Mouse (Mus musculus) lung, postnatal 0 days (tissue): ENCODE results near the gene Ppfia3. TPM values are rescaled to one million over a fixed set of nuclear protein-coding genes. Genes with fewer than 3 reads are reported as not detected.

Experiments
- ATAC-seq: fragments of 200-750 bp; cut with Nextera tagmentation; 2 replicates; pipeline ENCODE4 v1.8.0; 2017; ENCODE audit warnings: moderate library complexity
- DNase-seq: peaks from one replicate; pipeline ENCODE4 v3.0.0-alpha.2; 2016; ENCODE audit warnings: low spot score
- H3K27ac ChIP-seq: fragments of 300-500 bp; sonication (generic); 2 replicates; pipeline ENCODE4 v1.5.1; 2014; ENCODE audit warnings: antibody characterized with exemption, mild to moderate bottlenecking, low read length, mixed read lengths
- H3K27me3 ChIP-seq: fragments of 300-500 bp; sonication (generic); replicated peaks from 2 replicates; pipeline ENCODE4 v1.6.1; 2014; ENCODE audit warnings: low read length, mixed read lengths; ENCODE audit not compliant: insufficient read depth
- H3K36me3 ChIP-seq: fragments of 300-500 bp; sonication (generic); 2 replicates; pipeline ENCODE4 v1.6.1; 2014; ENCODE audit warnings: low read length, mixed read lengths; ENCODE audit not compliant: insufficient read depth
- H3K4me1 ChIP-seq: fragments of 300-500 bp; sonication (generic); 2 replicates; pipeline ENCODE4 v1.6.1; 2014; ENCODE audit warnings: antibody characterized with exemption, low read depth, low read length, mixed read lengths; ENCODE audit not compliant: insufficient read depth
- H3K4me2 ChIP-seq: fragments of 300-500 bp; sonication (generic); replicated peaks from 2 replicates; pipeline ENCODE4 v1.6.1; 2014; ENCODE audit warnings: low read depth, mild to moderate bottlenecking, low read length, moderate library complexity, mixed read lengths
- H3K4me3 ChIP-seq: fragments of 300-500 bp; sonication (generic); 2 replicates; pipeline ENCODE4 v1.5.1; 2014; ENCODE audit warnings: low read depth, low read length
- H3K9ac ChIP-seq: fragments of 300-500 bp; sonication (generic); replicated peaks from 2 replicates; pipeline ENCODE4 v1.6.1; 2014; ENCODE audit warnings: low read depth, mild to moderate bottlenecking
- H3K9me3 ChIP-seq: fragments of 300-500 bp; sonication (generic); 2 replicates; pipeline ENCODE4 v1.6.1; 2016; ENCODE audit warnings: low read length, mixed read lengths
- CTCF ChIP-seq: IDR thresholded peaks from 2 replicates; pipeline ENCODE4 v1.5.1; 2016; ENCODE audit warnings: antibody characterized with exemption, mild to moderate bottlenecking
- EP300 ChIP-seq: IDR thresholded peaks from 2 replicates; pipeline ENCODE4 v1.6.1; 2016; ENCODE audit warnings: antibody characterized with exemption, mild to moderate bottlenecking, control low read depth
- WGBS: fragments of 180-500 bp; shearing (Covaris S2); extraction: QIAGEN DNeasy Blood & Tissue Kit; methylation state at CpG from one replicate; pipeline ENCODE4 v1.1.7; 2014; 5-methylcytosine and 5-hydroxymethylcytosine counted together
- polyA plus RNA-seq: library from polyadenylated mRNA; unstranded; fragments of >200 nt; fragmentation: Nextera tagmentation; extraction: Ambion mirVana; gene quantifications from 2 replicates; pipeline ENCODE4 v1.2.1, GENCODE M21; 2015

Ppfia3 gene
- polyA plus RNA-seq, 1 experiment from 2014 or later = 1.8 TPM

DNA sequence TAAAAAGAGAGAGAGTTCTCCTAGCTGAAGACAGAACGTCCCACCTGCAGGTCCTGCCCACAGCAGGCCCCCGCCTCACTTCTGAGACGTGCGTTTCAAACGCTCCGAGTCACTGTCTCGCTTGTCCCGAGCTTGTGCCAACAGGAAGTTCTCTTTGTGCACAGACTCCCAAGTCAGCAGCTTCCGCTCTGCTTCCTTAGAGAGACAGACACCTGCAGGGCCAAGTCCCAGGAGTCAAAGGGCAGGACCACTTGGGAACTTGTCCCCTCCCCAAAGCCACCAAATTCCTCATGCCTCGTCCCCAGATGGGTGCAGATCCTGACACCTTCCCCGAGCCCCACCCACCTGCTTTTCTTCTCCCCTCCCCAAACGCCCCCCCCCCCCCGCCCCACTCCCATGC, 62.0 kb downstream of the Ppfia3 start:
- Histone ChIP-seq H3K4me3 (no peak overlapping the region), H3K9me3 (no peaks in the 10 kb centered on the region), H3K27me3 (no peaks in the 10 kb centered on the region), H3K9ac (no peak overlapping the region), H3K36me3 (no peaks in the 10 kb centered on the region), H3K4me1 (no peaks in the 10 kb centered on the region), H3K27ac (no peak overlapping the region), H3K4me2 (0 out of 2 replicates have a peak overlapping the region, but pooled peaks have one; percentile 32)
- ATAC-seq (peak; percentile 8; the same call in 1 of the 2 replicates), DNase-seq (peak; percentile 29)
- no peak for TF ChIP-seq EP300
- no peak for TF ChIP-seq CTCF
- WGBS = 22% methylated on average over 11 of the region's 13 CpGs

DNA sequence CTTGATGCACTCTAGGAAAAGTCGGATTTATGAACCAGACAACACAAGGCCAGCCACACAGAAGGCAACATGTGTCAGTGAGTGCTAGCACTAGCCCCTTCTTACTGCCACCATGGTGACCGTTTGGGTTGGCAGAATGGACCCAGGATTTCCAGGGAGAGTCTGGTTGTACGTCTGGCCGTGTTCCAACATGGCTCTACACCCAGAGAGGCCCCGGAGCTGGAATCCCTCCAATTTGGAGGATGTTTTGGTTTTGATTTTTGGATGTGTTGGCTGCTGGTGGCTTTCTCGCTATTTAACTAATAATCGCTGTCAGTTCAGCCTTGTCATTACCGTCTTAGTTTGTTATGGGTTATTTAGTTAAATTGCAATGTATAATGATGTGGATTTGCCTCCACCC, 64.2 kb downstream of the Ppfia3 start:
- Histone ChIP-seq H3K36me3 (no peaks in the 10 kb centered on the region), H3K4me3 (no peak overlapping the region), H3K27me3 (no peaks in the 10 kb centered on the region), H3K4me2 (no peak overlapping the region), H3K27ac (no peak overlapping the region), H3K4me1 (no peaks in the 10 kb centered on the region), H3K9me3 (no peaks in the 10 kb centered on the region), H3K9ac (no peak overlapping the region)
- DNase-seq = no peak
- no peak for TF ChIP-seq CTCF
- no peak for TF ChIP-seq EP300
- 52% methylated on average over 8 of the region's 8 CpGs for WGBS
- ATAC-seq = no peak

GRCm38 (mm10) chr7:45300270-45300669, 66.5 kb downstream of the Ppfia3 start:
- H3K27me3 ChIP-seq = no peaks in the 10 kb centered on the region
- no peak overlapping the region for H3K4me2 ChIP-seq
- H3K9ac ChIP-seq = no peak overlapping the region
- no peak overlapping the region for H3K4me3 ChIP-seq
- ATAC-seq = peak; percentile 52
- H3K36me3 ChIP-seq = no peaks in the 10 kb centered on the region
- no peaks in the 10 kb centered on the region for H3K9me3 ChIP-seq
- no peak overlapping the region for H3K27ac ChIP-seq
- 8% methylated on average over 6 of the region's 6 CpGs for WGBS
- H3K4me1 ChIP-seq = no peaks in the 10 kb centered on the region
- TF ChIP-seq EP300 = no peak
- peak; percentile 81 for TF ChIP-seq CTCF
- peak; percentile 58 for DNase-seq

- no peaks in the 10 kb centered on the region for H3K36me3 ChIP-seq
- H3K4me1 ChIP-seq = no peaks in the 10 kb centered on the region
- WGBS = 8% methylated on average over 5 of the region's 5 CpGs
These were observed 67.1 kb downstream of the Ppfia3 start for GRCm38 (mm10) chr7:45299752-45300151.

DNA sequence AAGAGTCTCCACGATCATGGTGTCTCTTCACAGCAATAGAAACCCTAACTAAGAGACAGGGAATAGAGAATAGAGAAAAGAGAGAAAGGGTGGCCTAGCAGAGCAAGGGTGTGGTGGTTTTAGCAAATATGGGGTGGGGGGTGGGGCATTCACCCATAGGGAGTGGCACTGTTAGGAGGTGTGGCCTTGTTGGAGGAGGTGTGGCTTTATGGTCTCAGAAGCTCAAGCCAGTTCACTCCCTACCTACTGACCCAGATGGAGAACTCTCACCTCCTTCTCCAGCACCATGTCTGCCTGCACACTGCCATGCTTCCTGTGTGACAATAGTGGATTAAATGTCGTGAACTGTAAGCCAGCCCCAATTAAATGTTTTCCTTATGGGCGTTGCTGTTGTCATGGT, 69.3 kb downstream of the Ppfia3 start:
- no peaks in the 10 kb centered on the region for H3K9me3 ChIP-seq
- WGBS = 63% methylated on average over 3 of the region's 3 CpGs
- H3K27me3 ChIP-seq = no peaks in the 10 kb centered on the region
- no peak for TF ChIP-seq CTCF
- no peak for TF ChIP-seq EP300
- DNase-seq = no peak
- H3K9ac ChIP-seq = no peak overlapping the region
- no peak overlapping the region for H3K4me3 ChIP-seq
- no peak for ATAC-seq
- H3K4me1 ChIP-seq = no peaks in the 10 kb centered on the region
- H3K4me2 ChIP-seq = no peak overlapping the region
- H3K27ac ChIP-seq = no peak overlapping the region
- no peaks in the 10 kb centered on the region for H3K36me3 ChIP-seq

More at GRCm38 (mm10) chr7:45299752-45300151, 67.1 kb downstream of the Ppfia3 start:
- TF ChIP-seq CTCF (peak; percentile 87), EP300 (no peak)
- no peak overlapping the region for H3K4me3 ChIP-seq
- DNase-seq (peak; percentile 81), ATAC-seq (peak; percentile 91)
- H3K4me2 ChIP-seq = no peak overlapping the region
- no peak overlapping the region for H3K9ac ChIP-seq
- H3K9me3 ChIP-seq = no peaks in the 10 kb centered on the region
- H3K27me3 ChIP-seq = no peaks in the 10 kb centered on the region
- H3K27ac ChIP-seq = no peak overlapping the region

DNA sequence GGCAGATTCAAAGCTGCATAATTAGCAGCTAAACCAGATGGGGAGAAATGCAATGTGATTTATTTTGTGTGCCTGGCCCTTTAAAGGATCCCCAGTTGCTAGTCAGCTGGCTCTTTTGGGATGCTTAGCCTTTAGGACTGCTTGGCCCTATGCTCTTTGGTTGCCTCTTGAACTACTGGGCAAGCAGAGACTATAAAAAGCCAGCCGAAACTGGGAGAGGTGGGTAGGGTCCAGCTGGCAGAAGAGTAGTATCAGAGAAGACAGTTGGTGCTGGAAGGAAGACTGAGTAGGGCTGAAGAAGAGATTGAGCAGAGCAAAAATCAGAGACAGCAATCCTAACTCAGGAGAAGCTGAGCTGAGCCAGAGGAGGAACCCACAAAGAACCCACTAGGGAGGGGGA, 70.2 kb downstream of the Ppfia3 start:
- no peak overlapping the region for H3K4me2 ChIP-seq
- no peak overlapping the region for H3K9ac ChIP-seq
- WGBS = 79% methylated on average over 1 of the region's 1 CpGs
- H3K36me3 ChIP-seq = no peaks in the 10 kb centered on the region
- ATAC-seq = no peak
- H3K27ac ChIP-seq = no peak overlapping the region
- H3K9me3 ChIP-seq = no peaks in the 10 kb centered on the region
- H3K27me3 ChIP-seq = no peaks in the 10 kb centered on the region
- TF ChIP-seq CTCF = no peak
- TF ChIP-seq EP300 = no peak
- no peak for DNase-seq
- no peaks in the 10 kb centered on the region for H3K4me1 ChIP-seq
- H3K4me3 ChIP-seq = no peak overlapping the region

Other genes with a start within 250 kb of the Ppfia3 start
- 972 and 1,016 TPM in 2 replicates for gene Rps11, start 242.6 kb downstream of the Ppfia3 start, polyA plus RNA-seq
- 1,107 and 1,148 TPM in 2 replicates for gene Rpl13a, start 238.3 kb downstream of the Ppfia3 start, polyA plus RNA-seq
- gene Gm45713, start 230.8 kb downstream of the Ppfia3 start, polyA plus RNA-seq = 0.62 and 0.96 TPM in 2 replicates
- gene Flt3l, start 230.6 kb downstream of the Ppfia3 start, polyA plus RNA-seq = 5.1 and 6.1 TPM in 2 replicates
- 51.7 and 58.4 TPM in 2 replicates for gene Pih1d1, start 212.7 kb downstream of the Ppfia3 start, polyA plus RNA-seq
- gene Aldh16a1, start 212.4 kb downstream of the Ppfia3 start, polyA plus RNA-seq = 26.7 and 26.8 TPM in 2 replicates
- gene Slc17a7, start 203.1 kb downstream of the Ppfia3 start, polyA plus RNA-seq = 0.56 and 0.65 TPM in 2 replicates
- gene Gfy, start 187.4 kb downstream of the Ppfia3 start, polyA plus RNA-seq = not detected in 2 replicates
- gene Pth2, start 186.0 kb downstream of the Ppfia3 start, polyA plus RNA-seq = not detected in 2 replicates
- 2.7 and 3.3 TPM in 2 replicates for gene Ccdc155, start 162.1 kb downstream of the Ppfia3 start, polyA plus RNA-seq
- 0.93 and 1.1 TPM in 2 replicates for gene Dkkl1, start 154.9 kb downstream of the Ppfia3 start, polyA plus RNA-seq
- 46.5 and 52.3 TPM in 2 replicates for gene Tead2, start 151.3 kb downstream of the Ppfia3 start, polyA plus RNA-seq
- 9.1 and 9.8 TPM in 2 replicates for gene Cd37, start 127.9 kb downstream of the Ppfia3 start, polyA plus RNA-seq
- gene Slc6a16, start 125.9 kb downstream of the Ppfia3 start, polyA plus RNA-seq = not detected in 2 replicates
- not detected in 2 replicates for gene Slc6a21, start 89.5 kb downstream of the Ppfia3 start, polyA plus RNA-seq
- 19.2 and 21.9 TPM in 2 replicates for gene Trpm4, start 33.2 kb downstream of the Ppfia3 start, polyA plus RNA-seq
- 0.50 and 0.54 TPM in 2 replicates for gene Hrc, start 31.7 kb downstream of the Ppfia3 start, polyA plus RNA-seq
- gene Lin7b, start 3.6 kb upstream of the Ppfia3 start, polyA plus RNA-seq = 0.49 TPM in 1 of 2 replicates, not detected in the other
- 85.3 and 104 TPM in 2 replicates for gene Snrnp70, start 28.7 kb upstream of the Ppfia3 start, polyA plus RNA-seq
- 0.16 and 0.24 TPM in 2 replicates for gene Kcna7, start 38.6 kb upstream of the Ppfia3 start, polyA plus RNA-seq
- gene Ntf5, start 46.7 kb upstream of the Ppfia3 start, polyA plus RNA-seq = 7.1 and 7.2 TPM in 2 replicates
- 4.5 and 4.7 TPM in 2 replicates for gene Lhb, start 53.8 kb upstream of the Ppfia3 start, polyA plus RNA-seq
- gene Gys1, start 67.8 kb upstream of the Ppfia3 start, polyA plus RNA-seq = 19.2 and 19.6 TPM in 2 replicates
- 59.9 and 63.5 TPM in 2 replicates for gene Ruvbl2, start 71.1 kb upstream of the Ppfia3 start, polyA plus RNA-seq
- 5,808 and 6,026 TPM in 2 replicates for gene Ftl1, start 92.9 kb upstream of the Ppfia3 start, polyA plus RNA-seq
- gene Bax, start 99.9 kb upstream of the Ppfia3 start, polyA plus RNA-seq = 144 and 155 TPM in 2 replicates
- 0.25 and 0.52 TPM in 2 replicates for gene Tulp2, start 114.9 kb upstream of the Ppfia3 start, polyA plus RNA-seq
- not detected in 2 replicates for gene Gm45808, start 119.8 kb upstream of the Ppfia3 start, polyA plus RNA-seq
- 3.5 and 4.5 TPM in 2 replicates for gene Dhdh, start 121.8 kb upstream of the Ppfia3 start, polyA plus RNA-seq
- gene Nucb1, start 143.4 kb upstream of the Ppfia3 start, polyA plus RNA-seq = 203 and 213 TPM in 2 replicates
- 36.6 and 39.1 TPM in 2 replicates for gene Ppp1r15a, start 159.2 kb upstream of the Ppfia3 start, polyA plus RNA-seq
- 2.0 and 2.1 TPM in 2 replicates for gene Plekha4, start 159.3 kb upstream of the Ppfia3 start, polyA plus RNA-seq
- gene Hsd17b14, start 187.9 kb upstream of the Ppfia3 start, polyA plus RNA-seq = 0.95 and 1.4 TPM in 2 replicates
- 29.4 and 39.8 TPM in 2 replicates for gene Bcat2, start 203.1 kb upstream of the Ppfia3 start, polyA plus RNA-seq
- not detected in 2 replicates for gene Fgf21, start 248.5 kb upstream of the Ppfia3 start, polyA plus RNA-seq